Mouse (Mus musculus) hindbrain, embryonic 16.5 days (tissue): ENCODE data around the gene AY358078. TPM values are rescaled to one million over a fixed set of nuclear protein-coding genes. Genes with fewer than 3 reads are reported as not detected.
A peak's percentile ranks its signal among the peaks of the same experiment; 100 is the strongest.
"Not testable (repeated sequence)": the region's sequence is repeated elsewhere in the genome, so short reads cannot be mapped to it uniquely, and the experiment has no call there.

Source experiments
- ATAC-seq: fragments of 200-750 bp; cut with Nextera tagmentation; 2 replicates; pipeline ENCODE4 v1.8.0; 2017; ENCODE audit warnings: moderate TSS enrichment, moderate library complexity
- H3K27ac ChIP-seq: fragments of 300-500 bp; sonication (generic); 2 replicates; pipeline ENCODE4 v1.5.1; 2014; ENCODE audit warnings: low read depth, mild to moderate bottlenecking, control low read depth, low read length, moderate library complexity
- H3K27me3 ChIP-seq: fragments of 300-500 bp; sonication (generic); replicated peaks from 2 replicates; pipeline ENCODE4 v1.6.1; 2014; ENCODE audit warnings: low read length; ENCODE audit not compliant: control insufficient read depth, insufficient read depth
- H3K36me3 ChIP-seq: fragments of 300-500 bp; sonication (generic); 2 replicates; pipeline ENCODE4 v1.6.1; 2014; ENCODE audit warnings: mild to moderate bottlenecking, low read length, moderate library complexity, mixed read lengths; ENCODE audit not compliant: control insufficient read depth, insufficient read depth
- H3K4me1 ChIP-seq: fragments of 300-500 bp; sonication (generic); 2 replicates; pipeline ENCODE4 v1.6.1; 2014; ENCODE audit warnings: low read depth, low read length; ENCODE audit not compliant: control insufficient read depth, insufficient read depth
- H3K4me2 ChIP-seq: fragments of 300-500 bp; sonication (generic); 2 replicates; pipeline ENCODE4 v1.6.1; 2014; ENCODE audit warnings: mild to moderate bottlenecking, low read length, control low read depth, moderate library complexity
- H3K4me3 ChIP-seq: fragments of 300-500 bp; sonication (generic); 2 replicates; pipeline ENCODE4 v1.5.1; 2014; ENCODE audit warnings: mild to moderate bottlenecking, low read length, control low read depth, moderate library complexity
- H3K9ac ChIP-seq: fragments of 300-500 bp; sonication (generic); 2 replicates; pipeline ENCODE4 v1.6.1; 2014; ENCODE audit warnings: low read depth, mild to moderate bottlenecking, control low read depth, low read length, moderate library complexity
- H3K9me3 ChIP-seq: fragments of 300-500 bp; sonication (generic); 2 replicates; pipeline ENCODE4 v1.6.1; 2014; ENCODE audit warnings: mild to moderate bottlenecking, low read length, moderate library complexity; ENCODE audit not compliant: control insufficient read depth
- WGBS: fragments of 180-500 bp; shearing (Covaris S2); extraction: QIAGEN DNeasy Blood & Tissue Kit; methylation state at CpG from one replicate; pipeline ENCODE4 v1.1.7; 2014; 5-methylcytosine and 5-hydroxymethylcytosine counted together
- polyA plus RNA-seq: library from polyadenylated mRNA; unstranded; fragments of >200 nt; fragmentation: Nextera tagmentation; extraction: Ambion mirVana; gene quantifications from 2 replicates; pipeline ENCODE4 v1.2.1, GENCODE M21; 2015

The AY358078 gene
- polyA plus RNA-seq, 1 experiment from 2014 or later, result not detected

DNA sequence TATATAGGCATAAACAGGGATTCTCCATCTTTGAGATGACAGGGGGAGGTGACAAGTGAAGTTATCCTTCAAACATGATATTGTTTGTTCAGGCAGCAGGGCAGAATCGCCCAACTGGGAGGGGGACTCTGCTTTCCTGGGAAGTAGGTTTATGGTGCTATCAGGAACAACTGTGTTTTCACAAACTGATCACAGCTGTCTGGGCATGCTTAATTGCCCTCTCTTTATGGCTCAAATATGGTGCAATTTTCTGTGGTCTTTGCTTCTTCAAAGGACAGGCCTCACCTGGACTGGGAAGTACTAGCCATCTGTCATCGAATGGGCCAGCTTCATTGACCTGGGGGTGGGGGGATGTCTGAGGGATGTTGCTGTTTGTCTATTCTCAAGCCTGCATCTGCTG, 5.7 kb upstream of the AY358078 start:
- Histone ChIP-seq H3K4me1 (no peaks in the 10 kb centered on the region), H3K4me2 (no peak overlapping the region), H3K9me3 (no peaks in the 10 kb centered on the region), H3K27me3 (no peaks in the 10 kb centered on the region), H3K9ac (no peak overlapping the region), H3K27ac (no peak overlapping the region), H3K36me3 (no peaks in the 10 kb centered on the region), H3K4me3 (no peak overlapping the region)
- 52% methylated on average over 2 of the region's 2 CpGs for WGBS
- ATAC-seq, result no peak

DNA sequence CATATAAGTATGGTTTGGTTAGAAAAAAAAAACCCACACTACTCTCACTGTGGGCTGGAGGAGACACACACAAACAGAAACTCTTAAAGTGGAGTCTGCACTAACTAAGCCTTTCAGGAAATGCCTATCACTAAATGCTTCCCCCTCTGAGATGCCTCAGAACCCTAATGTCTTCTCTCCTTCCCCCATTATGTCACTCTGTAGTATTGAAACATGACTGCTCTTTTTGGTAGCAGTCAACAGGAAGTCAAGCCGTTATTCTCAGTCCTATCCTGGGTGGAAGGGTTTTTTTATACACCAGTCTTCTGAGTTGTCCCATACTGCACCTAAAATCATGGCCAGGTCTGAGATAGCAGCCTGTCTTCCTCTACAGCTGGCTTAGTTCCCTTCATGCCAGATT, 26.8 kb downstream of the AY358078 start:
- H3K4me1 ChIP-seq, result no peaks in the 10 kb centered on the region
- H3K9ac ChIP-seq, result no peak overlapping the region
- H3K9me3 ChIP-seq, result no peaks in the 10 kb centered on the region
- no peak overlapping the region for H3K4me2 ChIP-seq
- no peak for ATAC-seq
- H3K27ac ChIP-seq, result no peak overlapping the region
- WGBS, result 85% methylated on average over 1 of the region's 1 CpGs
- H3K4me3 ChIP-seq, result no peak overlapping the region
- H3K36me3 ChIP-seq, result no peaks in the 10 kb centered on the region
- no peaks in the 10 kb centered on the region for H3K27me3 ChIP-seq

- not testable (repeated sequence) for H3K27me3 ChIP-seq, H3K27ac ChIP-seq, H3K9me3 ChIP-seq, H3K4me3 ChIP-seq, H3K9ac ChIP-seq, H3K4me2 ChIP-seq, H3K4me1 ChIP-seq, H3K36me3 ChIP-seq
- 44% methylated on average over 5 of the region's 5 CpGs for WGBS
- peak; percentile 78; the same call in 1 of the 2 replicates for ATAC-seq
These were observed 28.0 kb downstream of the AY358078 start for GRCm38 (mm10) chr14:51827842-51828241.

- no peaks in the 10 kb centered on the region for H3K27me3 ChIP-seq
- ATAC-seq, result no peak
- no peak overlapping the region for H3K4me2 ChIP-seq
- H3K36me3 ChIP-seq, result no peaks in the 10 kb centered on the region
- WGBS, result 85% methylated on average over 6 of the region's 6 CpGs
- no peak overlapping the region for H3K9ac ChIP-seq
- no peak overlapping the region for H3K4me3 ChIP-seq
- H3K27ac ChIP-seq, result no peak overlapping the region
- no peaks in the 10 kb centered on the region for H3K4me1 ChIP-seq
- H3K9me3 ChIP-seq, result no peaks in the 10 kb centered on the region
These were observed 29.3 kb downstream of the AY358078 start for GRCm38 (mm10) chr14:51829188-51829587.

GRCm38 (mm10) chr14:51838480-51838879, 38.6 kb downstream of the AY358078 start:
- WGBS, result 18% methylated on average over 2 of the region's 2 CpGs

GRCm38 (mm10) chr14:51842250-51842649, 42.4 kb downstream of the AY358078 start:
- Histone ChIP-seq H3K4me1 (no peaks in the 10 kb centered on the region), H3K27me3 (no peaks in the 10 kb centered on the region), H3K4me2 (no peak overlapping the region), H3K9ac (no peak overlapping the region), H3K9me3 (no peaks in the 10 kb centered on the region), H3K4me3 (no peak overlapping the region), H3K27ac (no peak overlapping the region), H3K36me3 (no peaks in the 10 kb centered on the region)
- 70% methylated on average over 1 of the region's 1 CpGs for WGBS
- no peak for ATAC-seq

More at GRCm38 (mm10) chr14:51838480-51838879, 38.6 kb downstream of the AY358078 start:
- H3K9me3 ChIP-seq, H3K36me3 ChIP-seq, ATAC-seq, H3K9ac ChIP-seq, H3K27me3 ChIP-seq, H3K4me1 ChIP-seq, H3K27ac ChIP-seq, H3K4me3 ChIP-seq, H3K4me2 ChIP-seq: not testable (repeated sequence)

DNA sequence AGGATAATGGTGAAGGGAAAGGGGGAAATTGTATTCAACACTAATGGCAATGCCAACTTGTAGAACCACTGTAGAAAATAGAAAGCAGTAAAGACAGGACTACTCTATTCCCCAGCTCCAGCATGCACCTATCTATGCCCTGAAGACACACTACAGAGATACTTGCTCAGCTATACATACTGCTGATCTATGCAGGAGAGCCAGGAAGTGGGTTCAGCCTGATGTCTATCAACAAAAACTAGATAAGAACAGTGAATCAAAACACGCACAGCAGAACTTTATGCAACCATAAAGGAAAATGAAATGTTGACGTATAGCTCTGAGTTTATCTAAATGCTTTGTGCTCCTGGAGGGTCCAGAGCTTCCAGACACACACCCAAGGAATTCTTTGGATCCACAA, 42.9 kb downstream of the AY358078 start:
- Histone ChIP-seq H3K4me2 (no peak overlapping the region), H3K4me3 (no peak overlapping the region), H3K36me3 (no peaks in the 10 kb centered on the region), H3K9me3 (no peaks in the 10 kb centered on the region), H3K9ac (no peak overlapping the region), H3K27ac (no peak overlapping the region), H3K27me3 (no peaks in the 10 kb centered on the region), H3K4me1 (no peaks in the 10 kb centered on the region)
- ATAC-seq, result no peak
- 91% methylated on average over 2 of the region's 2 CpGs for WGBS

DNA sequence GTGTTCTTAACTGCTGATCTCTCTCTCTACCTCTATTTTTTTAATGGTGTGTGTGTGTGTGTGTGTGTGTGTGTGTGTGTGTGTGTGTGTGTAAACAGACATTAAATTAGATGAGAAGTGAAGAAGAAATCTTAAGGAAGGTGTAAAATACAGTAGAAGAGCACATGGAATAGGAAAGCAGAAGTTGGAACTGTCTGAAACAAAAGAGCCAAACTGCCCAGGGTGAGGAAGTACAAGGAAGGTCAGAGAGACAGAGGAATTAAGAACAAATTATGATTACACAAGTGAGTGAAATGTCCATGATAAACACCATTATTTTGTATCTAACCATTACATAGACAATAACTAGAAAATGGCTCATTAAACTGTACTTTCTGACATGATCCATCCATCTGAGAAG, 44.0 kb downstream of the AY358078 start:
- no peak overlapping the region for H3K9ac ChIP-seq
- H3K4me2 ChIP-seq, result no peak overlapping the region
- no peak overlapping the region for H3K27ac ChIP-seq
- H3K27me3 ChIP-seq, result no peaks in the 10 kb centered on the region
- no peaks in the 10 kb centered on the region for H3K36me3 ChIP-seq
- H3K9me3 ChIP-seq, result no peaks in the 10 kb centered on the region
- no peak overlapping the region for H3K4me3 ChIP-seq
- H3K4me1 ChIP-seq, result no peaks in the 10 kb centered on the region
- no peak for ATAC-seq

DNA sequence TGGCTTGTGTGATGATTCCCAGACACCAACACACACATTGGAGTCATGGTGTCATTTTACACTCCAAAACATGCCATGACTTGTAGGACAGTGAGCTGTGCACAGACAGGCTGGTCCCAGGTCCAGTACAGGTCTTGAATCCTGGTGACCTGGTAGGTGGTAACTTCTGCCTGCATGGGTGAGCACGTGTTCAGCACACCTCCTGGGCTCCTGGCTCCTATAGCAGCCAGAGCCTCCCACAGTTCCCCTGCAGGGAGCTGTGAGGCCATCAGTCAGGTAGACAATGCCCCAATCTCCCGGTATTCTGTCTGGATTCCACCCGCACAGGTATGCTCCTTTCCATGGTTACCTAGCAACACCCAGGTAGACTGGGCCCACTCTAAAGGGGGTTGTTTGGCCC, 46.7 kb downstream of the AY358078 start:
- no peak for ATAC-seq
- 73% methylated on average over 3 of the region's 3 CpGs for WGBS
- H3K27ac ChIP-seq, result no peak overlapping the region
- H3K36me3 ChIP-seq, result no peaks in the 10 kb centered on the region
- H3K27me3 ChIP-seq, result no peaks in the 10 kb centered on the region
- H3K9ac ChIP-seq, result no peak overlapping the region
- H3K9me3 ChIP-seq, result no peaks in the 10 kb centered on the region
- no peak overlapping the region for H3K4me2 ChIP-seq
- H3K4me3 ChIP-seq, result no peak overlapping the region
- no peaks in the 10 kb centered on the region for H3K4me1 ChIP-seq

DNA sequence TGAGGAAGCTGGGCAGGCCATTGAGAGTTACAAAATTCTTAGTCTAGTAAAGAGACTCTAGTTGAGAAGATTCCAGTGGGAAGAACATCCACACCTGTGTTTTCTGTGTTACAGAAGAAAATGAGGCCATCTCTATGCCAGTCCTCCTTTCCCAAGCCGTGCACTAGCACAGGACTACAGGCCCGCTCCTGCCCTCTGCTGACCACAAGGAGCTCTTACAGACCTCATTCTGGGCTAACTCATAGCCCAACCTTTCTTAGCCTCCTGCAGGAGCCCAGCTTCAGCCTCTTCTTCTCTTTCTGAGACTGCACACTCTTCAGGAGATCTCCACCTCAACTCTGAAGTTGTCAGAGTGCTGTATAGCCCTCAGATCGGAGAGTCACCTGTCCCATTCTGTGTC, 51.2 kb downstream of the AY358078 start:
- not testable (repeated sequence) for H3K4me2 ChIP-seq, ATAC-seq, H3K9ac ChIP-seq, H3K27ac ChIP-seq, H3K9me3 ChIP-seq, H3K4me3 ChIP-seq, H3K27me3 ChIP-seq, H3K36me3 ChIP-seq, H3K4me1 ChIP-seq
- WGBS, result 48% methylated on average over 3 of the region's 3 CpGs
